Mouse (Mus musculus) kidney, postnatal 0 days (tissue): Measurements from ENCODE around the gene Cript. TPM values are rescaled to one million over a fixed set of nuclear protein-coding genes. Genes with fewer than 3 reads are reported as not detected.

ENCODE experiments used
- ATAC-seq: fragments of 200-750 bp; cut with Nextera tagmentation; replicated peaks from 2 replicates; pipeline ENCODE4 v1.8.0; 2017; ENCODE audit warnings: low read depth, moderate number of reproducible peaks, moderate TSS enrichment, moderate library complexity; ENCODE audit not compliant: low FRiP score
- DNase-seq: peaks from one replicate; pipeline ENCODE4 v3.0.0-alpha.2; 2016; ENCODE audit warnings: low spot score
- H3K27ac ChIP-seq: fragments of 300-500 bp; sonication (generic); 2 replicates; pipeline ENCODE4 v1.5.1; 2014; ENCODE audit warnings: mild to moderate bottlenecking
- H3K27me3 ChIP-seq: fragments of 300-500 bp; sonication (generic); 2 replicates; pipeline ENCODE4 v1.6.1; 2014; ENCODE audit warnings: low read length, mixed read lengths; ENCODE audit not compliant: insufficient read depth
- H3K36me3 ChIP-seq: fragments of 300-500 bp; sonication (generic); 2 replicates; pipeline ENCODE4 v1.6.1; 2014; ENCODE audit warnings: low read length, mixed read lengths; ENCODE audit not compliant: insufficient read depth
- H3K4me1 ChIP-seq: fragments of 300-500 bp; sonication (generic); replicated peaks from 2 replicates; pipeline ENCODE4 v1.6.1; 2014; ENCODE audit warnings: antibody characterized with exemption, low read length, mixed read lengths; ENCODE audit not compliant: insufficient read depth
- H3K4me2 ChIP-seq: fragments of 300-500 bp; sonication (generic); 2 replicates; pipeline ENCODE4 v1.6.1; 2014; ENCODE audit warnings: mild to moderate bottlenecking, low read length, moderate library complexity, mixed read lengths
- H3K4me3 ChIP-seq: fragments of 300-500 bp; sonication (generic); replicated peaks from 2 replicates; pipeline ENCODE4 v1.5.1; 2014; ENCODE audit warnings: low read depth, low read length
- H3K9ac ChIP-seq: fragments of 300-500 bp; sonication (generic); 2 replicates; pipeline ENCODE4 v1.6.1; 2014; ENCODE audit warnings: low read depth, low read length
- H3K9me3 ChIP-seq: fragments of 300-500 bp; sonication (generic); replicated peaks from 2 replicates; pipeline ENCODE4 v1.6.1; 2016; ENCODE audit warnings: low read length, inconsistent platforms, mixed read lengths
- CTCF ChIP-seq: IDR thresholded peaks from 2 replicates; pipeline ENCODE4 v1.5.1; 2016; ENCODE audit warnings: antibody characterized with exemption, low read depth, mild to moderate bottlenecking, moderate library complexity
- WGBS: fragments of 180-500 bp; shearing (Covaris S2); extraction: QIAGEN DNeasy Blood & Tissue Kit; methylation state at CpG from one replicate; pipeline ENCODE4 v1.1.7; 2014; 5-methylcytosine and 5-hydroxymethylcytosine counted together
- polyA plus RNA-seq: library from polyadenylated mRNA; unstranded; fragments of >200 nt; fragmentation: Nextera tagmentation; extraction: Ambion mirVana; gene quantifications from 2 replicates; pipeline ENCODE4 v1.2.1, GENCODE M21; 2015

The Cript gene
- polyA plus RNA-seq, 1 experiment from 2014 or later = 177 TPM

GRCm38 (mm10) chr17:87053921-87054320 lies 28.6 kb downstream of the Cript start:
- H3K9ac ChIP-seq = no peak overlapping the region
- H3K4me2 ChIP-seq = no peak overlapping the region
- DNase-seq (no peak), ATAC-seq (no peak)
- TF ChIP-seq CTCF = no peak
- no peak overlapping the region for H3K4me3 ChIP-seq
- H3K27ac ChIP-seq = no peak overlapping the region
- WGBS = 76% methylated on average over 5 of the region's 5 CpGs
- H3K27me3 ChIP-seq = no peaks in the 10 kb centered on the region
- H3K4me1 ChIP-seq = peaks cover 15% of the 10 kb centered on the region; the same call in 1 of the 2 replicates
- no peaks in the 10 kb centered on the region for H3K9me3 ChIP-seq
- H3K36me3 ChIP-seq = no peaks in the 10 kb centered on the region

GRCm38 (mm10) chr17:87055051-87055459 lies 29.7 kb downstream of the Cript start:
- H3K4me1 ChIP-seq = peaks cover 15% of the 10 kb centered on the region; the same call in 1 of the 2 replicates
- DNase-seq (peak; percentile 90), ATAC-seq (peak; percentile 75; the same call in 1 of the 2 replicates)
- 8% methylated on average over 5 of the region's 5 CpGs for WGBS
- H3K36me3 ChIP-seq = no peaks in the 10 kb centered on the region
- H3K4me3 ChIP-seq = no peak overlapping the region
- H3K9ac ChIP-seq = no peak overlapping the region
- TF ChIP-seq CTCF = no peak
- no peaks in the 10 kb centered on the region for H3K27me3 ChIP-seq
- H3K4me2 ChIP-seq = no peak overlapping the region
- H3K27ac ChIP-seq = peak overlapping the region; percentile 39; the same call in 1 of the 2 replicates
- H3K9me3 ChIP-seq = no peaks in the 10 kb centered on the region

GRCm38 (mm10) chr17:87055663-87056062 lies 30.3 kb downstream of the Cript start:
- TF ChIP-seq CTCF = no peak
- 38% methylated on average over 1 of the region's 1 CpGs for WGBS
- Histone ChIP-seq H3K4me3 (no peak overlapping the region), H3K27ac (peak overlapping the region; percentile 39; the same call in 1 of the 2 replicates), H3K9ac (no peak overlapping the region), H3K4me2 (no peak overlapping the region), H3K4me1 (peaks cover 15% of the 10 kb centered on the region; the same call in 1 of the 2 replicates), H3K36me3 (no peaks in the 10 kb centered on the region), H3K27me3 (no peaks in the 10 kb centered on the region), H3K9me3 (no peaks in the 10 kb centered on the region)
- DNase-seq = no peak
- no peak for ATAC-seq

GRCm38 (mm10) chr17:87056761-87057160 lies 31.4 kb downstream of the Cript start:
- no peak for TF ChIP-seq CTCF
- ATAC-seq = no peak
- Histone ChIP-seq H3K4me2 (no peak overlapping the region), H3K27ac (no peak overlapping the region), H3K4me1 (peaks cover 15% of the 10 kb centered on the region; the same call in 1 of the 2 replicates), H3K4me3 (no peak overlapping the region), H3K36me3 (no peaks in the 10 kb centered on the region), H3K27me3 (no peaks in the 10 kb centered on the region), H3K9ac (no peak overlapping the region), H3K9me3 (no peaks in the 10 kb centered on the region)
- no peak for DNase-seq
- 95% methylated on average over 7 of the region's 7 CpGs for WGBS

GRCm38 (mm10) chr17:87057486-87058266 lies 32.3 kb downstream of the Cript start:
- ATAC-seq (no peak), DNase-seq (no peak)
- Histone ChIP-seq H3K27ac (no peak overlapping the region), H3K36me3 (no peaks in the 10 kb centered on the region), H3K9ac (no peak overlapping the region), H3K27me3 (no peaks in the 10 kb centered on the region), H3K4me3 (no peak overlapping the region), H3K9me3 (no peaks in the 10 kb centered on the region), H3K4me1 (peaks cover 15% of the 10 kb centered on the region; the same call in 1 of the 2 replicates), H3K4me2 (no peak overlapping the region)
- 54% methylated on average over 8 of the region's 8 CpGs for WGBS
- no peak for TF ChIP-seq CTCF

- Histone ChIP-seq H3K9me3 (no peaks in the 10 kb centered on the region), H3K27me3 (no peaks in the 10 kb centered on the region), H3K4me3 (no peak overlapping the region), H3K4me1 (peaks cover 8% of the 10 kb centered on the region), H3K36me3 (no peaks in the 10 kb centered on the region), H3K9ac (no peak overlapping the region), H3K27ac (peak overlapping the region; percentile 57; the same call in 1 of the 2 replicates), H3K4me2 (no peak overlapping the region)
- DNase-seq = no peak
- TF ChIP-seq CTCF = no peak
- WGBS = 72% methylated on average over 9 of the region's 9 CpGs
- no peak for ATAC-seq
Observed at GRCm38 (mm10) chr17:87062639-87063038, 37.3 kb downstream of the Cript start.
